Mouse (Mus musculus): ENCODE data around the gene Igsf21. TPM values are rescaled to one million over a fixed set of nuclear protein-coding genes. Genes with fewer than 3 reads are reported as not detected.

Gene Igsf21
- polyA plus RNA-seq, 1 experiment: 58.2 TPM

DNA sequence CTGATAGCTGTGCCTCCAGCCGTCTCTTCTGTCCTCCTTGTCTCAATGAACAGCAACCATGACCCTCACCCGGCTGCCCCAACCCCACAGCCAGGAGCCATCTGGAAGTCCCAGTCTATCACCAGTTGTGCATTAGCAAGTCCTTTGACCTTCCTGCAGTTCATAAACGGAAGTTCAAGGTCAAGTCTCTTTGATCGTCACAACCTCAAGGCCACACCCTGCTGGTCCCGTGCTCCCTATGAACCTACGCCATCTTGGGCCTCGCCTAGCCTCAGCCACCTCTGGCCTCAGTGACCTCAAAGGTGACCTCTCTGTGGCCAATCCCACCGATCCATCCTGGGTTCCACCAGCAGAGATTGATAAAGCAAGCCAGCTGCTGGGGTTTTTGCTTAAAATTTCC is 96.9 kb downstream of the Igsf21 start:
- DNase-seq (ENCODE audit: extremely low spot score in 1 of 2, low spot score in 1 of 2): no peak

DNA sequence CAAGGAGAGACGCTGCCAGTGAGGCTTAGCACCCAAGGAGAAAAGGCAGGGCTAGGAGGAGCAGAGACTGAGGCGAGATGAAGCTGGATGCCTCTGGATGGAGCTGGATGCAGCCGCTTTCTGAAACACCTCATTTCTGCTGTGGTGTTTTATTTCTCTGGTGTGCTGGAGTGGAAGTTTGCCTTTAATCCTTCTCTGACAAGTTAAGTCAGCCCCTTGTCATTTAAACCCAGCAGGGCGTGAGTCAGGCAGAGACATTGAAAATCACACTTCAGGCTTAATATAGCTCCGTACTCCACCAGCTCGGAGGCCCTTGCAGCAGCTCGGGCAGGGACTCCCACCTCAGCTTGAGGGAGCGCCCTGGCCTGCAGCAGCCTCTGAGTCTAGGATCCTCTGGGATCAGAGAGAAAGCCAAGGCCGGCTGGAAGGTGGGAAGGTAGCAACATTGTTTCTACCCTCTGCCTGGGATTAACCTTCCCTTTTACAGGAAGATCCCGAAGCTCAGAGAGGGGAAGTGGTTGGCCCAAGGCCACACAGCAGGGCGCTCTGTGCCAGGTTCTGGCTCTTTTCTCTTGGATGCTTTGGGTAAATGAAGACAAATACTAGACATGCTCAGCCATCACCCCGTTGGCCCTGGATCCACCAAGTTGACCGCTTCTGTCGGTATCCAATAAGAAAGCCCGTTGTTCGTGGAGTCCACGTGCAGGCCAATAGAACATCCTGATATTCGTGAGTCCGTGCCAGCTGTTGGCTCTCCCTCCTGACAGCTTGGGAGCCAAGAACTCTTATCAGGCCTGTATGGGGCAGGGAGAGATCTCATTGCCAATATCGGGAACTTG is 98.5 kb downstream of the Igsf21 start:
- DNase-seq (ENCODE audit: extremely low spot score in 1 of 2, low spot score in 1 of 2): peak; percentile 55 to 77

DNA sequence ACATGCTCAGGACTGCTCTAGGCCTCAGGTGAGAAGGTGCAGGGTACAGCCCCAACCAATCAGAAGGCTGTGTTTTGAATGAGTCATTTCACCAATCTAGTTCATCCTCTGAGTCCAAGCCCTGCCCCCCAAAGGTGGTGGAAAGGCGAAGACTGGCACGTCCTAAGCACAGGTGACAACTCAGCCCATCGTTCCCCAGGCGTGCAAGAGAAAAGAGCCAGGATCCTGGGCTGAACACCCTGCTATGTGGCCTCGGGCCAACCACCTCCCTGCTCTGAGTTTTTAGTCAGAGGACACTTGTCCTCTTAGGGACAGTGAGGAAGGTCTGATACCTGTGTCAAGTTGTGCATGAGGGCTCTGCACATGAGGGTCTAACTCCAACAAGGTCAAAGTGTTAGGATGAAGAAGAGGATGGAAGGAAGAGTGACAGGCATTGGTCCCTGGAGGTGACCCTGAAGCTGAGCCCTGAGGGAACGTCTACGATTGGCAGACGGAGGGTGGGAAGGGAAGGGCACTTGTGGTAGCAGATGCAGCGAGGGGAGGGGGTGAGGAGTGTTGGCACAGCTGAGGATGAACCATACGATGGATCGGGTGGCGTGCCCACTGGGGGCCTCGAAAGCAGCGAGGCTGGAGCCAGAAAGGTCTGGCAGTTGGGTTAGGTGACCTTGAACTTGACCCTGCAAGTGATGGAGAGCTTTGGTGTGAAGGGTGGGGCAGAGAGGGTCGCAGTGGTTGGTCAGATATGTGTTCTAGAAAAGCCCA is 99.3 kb downstream of the Igsf21 start:
- no peak for DNase-seq (ENCODE audit: extremely low spot score in 1 of 2, low spot score in 1 of 2)

GRCm38 (mm10) chr4:140143884-140144525 is 102.6 kb downstream of the Igsf21 start:
- peak in 1 of 2 experiments; percentile 72 for DNase-seq (ENCODE audit: extremely low spot score in 1 of 2, low spot score in 1 of 2)

GRCm38 (mm10) chr4:140143178-140143577 is 103.4 kb downstream of the Igsf21 start:
- no peak for DNase-seq (ENCODE audit: extremely low spot score in 1 of 2, low spot score in 1 of 2)

DNA sequence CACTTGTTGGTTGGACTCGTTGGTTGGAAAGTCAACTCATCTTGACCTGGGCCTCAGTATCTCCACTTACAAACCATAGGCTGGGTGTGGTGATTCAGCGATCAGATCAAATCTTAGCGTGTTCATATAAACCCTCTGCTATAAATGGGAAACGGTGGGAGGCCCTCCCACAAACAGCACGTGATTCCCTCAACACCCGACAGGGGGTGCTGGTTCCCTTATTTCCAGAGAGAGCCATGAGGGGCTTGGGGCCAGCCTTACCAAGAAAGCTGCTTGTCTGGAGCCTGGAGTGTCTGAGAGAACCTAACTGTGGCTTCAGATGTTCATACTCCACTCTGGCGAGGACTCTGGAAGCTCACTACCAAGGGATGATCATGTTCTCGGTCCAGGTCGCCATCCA is 106.1 kb downstream of the Igsf21 start:
- DNase-seq (ENCODE audit: extremely low spot score in 1 of 2, low spot score in 1 of 2): peak in 1 of 2 experiments; percentile 43

- no peak for DNase-seq (ENCODE audit: extremely low spot score in 1 of 2, low spot score in 1 of 2)
Observed at GRCm38 (mm10) chr4:140138846-140139245, 107.7 kb downstream of the Igsf21 start.

GRCm38 (mm10) chr4:140131625-140132321 is 114.8 kb downstream of the Igsf21 start:
- DNase-seq (ENCODE audit: extremely low spot score in 1 of 2, low spot score in 1 of 2): no peak

DNA sequence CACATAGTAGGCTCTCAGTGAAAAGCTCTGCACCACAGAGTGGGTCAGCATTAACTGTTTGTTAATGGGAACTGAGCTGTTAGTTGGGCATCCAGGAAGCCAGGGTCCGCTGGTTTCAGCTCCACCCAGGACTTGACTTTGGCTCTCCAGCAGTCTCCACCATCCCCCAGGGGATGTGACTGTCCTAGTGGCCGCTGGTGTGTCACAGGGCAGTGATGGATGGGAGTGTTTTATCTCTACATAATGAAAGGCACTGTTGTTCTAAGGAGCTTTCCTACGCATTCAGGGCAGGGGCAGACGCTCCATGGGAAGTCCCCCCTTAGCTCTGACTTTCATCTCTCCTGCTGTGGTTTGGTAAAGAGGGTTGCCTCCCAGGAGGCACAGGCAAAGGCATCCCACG is 115.4 kb downstream of the Igsf21 start:
- no peak for DNase-seq (ENCODE audit: extremely low spot score in 1 of 2, low spot score in 1 of 2)

GRCm38 (mm10) chr4:140129553-140130275 is 116.9 kb downstream of the Igsf21 start:
- no peak for DNase-seq (ENCODE audit: extremely low spot score in 1 of 2, low spot score in 1 of 2)

DNA sequence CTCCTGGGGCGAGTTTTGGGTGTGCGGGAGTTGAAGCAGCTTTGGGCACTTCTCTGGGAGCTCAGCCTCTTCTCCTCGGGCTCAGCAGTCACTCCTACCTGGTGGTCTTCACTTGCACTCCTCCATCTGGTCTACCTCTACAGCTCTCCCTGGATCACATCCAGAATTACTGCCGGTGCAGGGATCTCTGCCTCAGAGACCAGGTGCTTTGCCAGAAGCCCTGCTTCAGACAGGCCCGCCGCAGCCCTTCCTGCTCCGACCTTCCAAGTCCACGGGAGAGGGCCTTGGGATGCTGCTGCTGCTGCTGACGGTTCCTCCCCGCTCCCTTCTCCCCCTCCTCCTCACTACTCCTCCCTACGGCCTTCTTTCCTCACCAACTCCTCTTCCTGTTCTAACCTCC is 118.5 kb downstream of the Igsf21 start:
- no peak for DNase-seq (ENCODE audit: extremely low spot score in 1 of 2, low spot score in 1 of 2)

DNA sequence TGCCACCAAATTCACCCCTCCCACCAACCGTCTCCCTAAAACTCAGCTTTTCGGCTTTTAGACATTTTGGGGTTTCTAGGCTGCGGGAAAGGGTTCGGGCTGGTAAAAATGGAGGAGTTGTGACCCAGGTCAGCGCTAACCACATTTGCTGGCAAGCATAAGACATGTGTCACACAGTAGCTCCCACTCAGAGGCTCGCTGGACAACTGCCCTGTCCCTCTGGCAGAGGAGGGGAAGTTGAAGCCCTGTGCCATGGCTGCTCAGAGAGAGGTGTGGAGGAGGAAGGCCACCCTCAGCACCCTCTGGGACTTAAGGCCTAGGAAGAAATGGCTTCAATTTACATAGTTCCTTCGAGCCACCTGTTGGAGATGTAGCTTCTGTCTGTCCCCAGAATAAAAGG is 120.8 kb downstream of the Igsf21 start:
- DNase-seq (ENCODE audit: extremely low spot score in 1 of 2, low spot score in 1 of 2): no peak

- DNase-seq (ENCODE audit: extremely low spot score in 1 of 2, low spot score in 1 of 2): no peak
Observed at GRCm38 (mm10) chr4:140122534-140122933, 124.0 kb downstream of the Igsf21 start.

- DNase-seq (ENCODE audit: extremely low spot score in 1 of 2, low spot score in 1 of 2): no peak
Observed at GRCm38 (mm10) chr4:140117275-140117691, 129.3 kb downstream of the Igsf21 start.

- peak; percentile 35 to 74 for DNase-seq (ENCODE audit: extremely low spot score in 1 of 2, low spot score in 1 of 2)
Observed at GRCm38 (mm10) chr4:140115756-140116155, 130.8 kb downstream of the Igsf21 start.

- DNase-seq (ENCODE audit: extremely low spot score in 1 of 2, low spot score in 1 of 2): no peak
Observed at GRCm38 (mm10) chr4:140115053-140115452, 131.5 kb downstream of the Igsf21 start.

GRCm38 (mm10) chr4:140113690-140114475 is 132.7 kb downstream of the Igsf21 start:
- DNase-seq (ENCODE audit: extremely low spot score in 1 of 2, low spot score in 1 of 2): no peak

- no peak for DNase-seq (ENCODE audit: extremely low spot score in 1 of 2, low spot score in 1 of 2)
Observed at GRCm38 (mm10) chr4:140109626-140109948, 137.0 kb downstream of the Igsf21 start.

DNA sequence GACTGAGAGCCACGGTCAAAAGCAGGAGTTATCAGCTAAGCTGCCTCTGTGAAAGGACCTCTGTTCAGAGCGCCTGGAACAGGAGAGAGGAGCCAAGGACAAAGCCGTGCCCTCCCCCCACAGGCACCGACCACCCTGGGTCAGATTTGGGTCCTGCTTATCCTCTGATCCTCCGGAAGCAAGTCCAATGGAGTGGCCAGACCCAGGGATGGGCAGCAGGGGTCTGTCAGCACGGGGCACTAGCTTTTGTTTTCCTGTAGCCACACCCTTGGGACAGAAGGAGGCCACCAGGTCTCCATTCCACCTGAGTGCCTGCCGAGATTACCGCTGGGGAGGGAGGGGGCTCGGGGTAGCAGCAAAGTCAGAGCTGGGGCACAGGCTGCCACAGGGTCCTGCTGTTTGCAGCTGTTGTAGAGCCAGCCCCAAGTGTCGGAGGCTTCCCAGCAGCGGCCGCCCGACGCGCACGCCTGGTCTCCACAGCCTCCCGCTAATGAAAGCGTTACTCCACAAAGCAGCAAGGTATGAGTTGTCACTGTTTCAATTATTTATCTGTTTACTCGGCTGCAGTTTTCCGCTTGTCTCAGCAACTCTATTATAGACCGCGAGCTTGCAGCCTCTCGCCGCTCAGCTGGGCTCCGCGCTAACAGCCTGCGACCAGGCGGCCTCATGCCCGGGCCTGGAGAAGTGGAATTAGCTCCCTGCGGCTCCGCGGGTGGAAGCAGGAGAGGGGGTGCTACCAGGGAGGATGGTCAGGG is 137.5 kb downstream of the Igsf21 start:
- no peak for DNase-seq (ENCODE audit: extremely low spot score in 1 of 2, low spot score in 1 of 2)
